Mouse (Mus musculus): ENCODE data around the gene Ank2.
"Not testable (repeated sequence)": the region's sequence is repeated elsewhere in the genome, so short reads cannot be mapped to it uniquely, and the experiment has no call there.

Ank2 gene

DNA sequence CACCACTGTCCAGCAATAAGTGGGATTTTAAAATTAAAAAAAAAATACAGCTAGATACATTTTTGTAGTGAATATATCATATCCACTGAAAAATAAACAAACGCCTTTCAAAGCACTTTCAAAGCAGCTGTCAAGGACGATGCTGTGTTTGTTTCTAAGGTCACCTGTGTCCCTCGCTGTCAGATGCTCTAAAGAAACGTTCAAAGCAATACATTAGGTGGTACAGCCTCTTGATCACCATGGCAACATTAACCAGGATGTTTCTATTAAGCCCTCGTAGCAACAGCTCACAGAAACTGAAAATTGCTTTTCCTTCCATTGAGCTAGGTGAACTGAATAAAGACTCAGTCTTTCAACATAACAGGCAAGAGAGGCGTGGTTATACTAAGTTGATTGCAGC lies 17.5 kb downstream of the Ank2 start:
- no peak for DNase-seq

DNA sequence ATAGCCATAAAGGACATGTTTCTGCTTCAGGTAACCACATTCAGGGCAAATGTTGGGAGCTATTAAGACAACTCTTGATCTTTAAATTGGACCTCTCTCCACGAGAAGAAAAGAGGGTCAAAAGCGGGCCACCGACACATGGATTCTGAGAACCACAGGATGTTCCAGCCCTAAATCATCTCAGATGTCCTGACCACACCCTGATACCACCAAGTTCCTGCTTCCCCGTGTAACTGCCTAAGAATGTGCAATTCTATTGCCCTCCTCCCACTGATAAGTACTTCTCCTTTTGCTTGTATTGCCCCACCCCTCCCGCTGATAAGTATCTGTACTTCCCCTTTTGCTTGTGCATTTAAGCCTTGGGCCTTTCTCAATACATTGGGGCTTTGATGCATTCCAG lies 18.8 kb downstream of the Ank2 start:
- DNase-seq, result not testable (repeated sequence)

DNA sequence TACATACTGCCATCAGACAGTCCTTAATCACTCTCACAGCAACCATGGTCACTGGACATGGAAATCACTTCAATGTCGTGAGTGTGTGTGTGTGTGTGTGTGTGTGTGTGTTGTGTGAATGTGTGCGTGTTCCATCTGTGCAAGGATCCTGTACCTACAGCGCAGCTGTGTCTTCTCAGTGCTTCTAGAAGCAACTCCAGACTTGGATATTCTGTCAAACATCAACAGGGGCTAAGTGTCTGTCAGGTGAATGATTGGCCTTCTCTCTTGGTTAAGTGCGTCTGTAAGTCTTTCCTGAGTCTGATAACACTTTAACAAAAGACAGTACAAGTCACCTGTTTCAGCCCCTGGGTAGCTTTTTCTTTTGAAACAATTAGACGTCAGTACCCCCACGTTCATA lies 25.0 kb downstream of the Ank2 start:
- DNase-seq, result no peak

DNA sequence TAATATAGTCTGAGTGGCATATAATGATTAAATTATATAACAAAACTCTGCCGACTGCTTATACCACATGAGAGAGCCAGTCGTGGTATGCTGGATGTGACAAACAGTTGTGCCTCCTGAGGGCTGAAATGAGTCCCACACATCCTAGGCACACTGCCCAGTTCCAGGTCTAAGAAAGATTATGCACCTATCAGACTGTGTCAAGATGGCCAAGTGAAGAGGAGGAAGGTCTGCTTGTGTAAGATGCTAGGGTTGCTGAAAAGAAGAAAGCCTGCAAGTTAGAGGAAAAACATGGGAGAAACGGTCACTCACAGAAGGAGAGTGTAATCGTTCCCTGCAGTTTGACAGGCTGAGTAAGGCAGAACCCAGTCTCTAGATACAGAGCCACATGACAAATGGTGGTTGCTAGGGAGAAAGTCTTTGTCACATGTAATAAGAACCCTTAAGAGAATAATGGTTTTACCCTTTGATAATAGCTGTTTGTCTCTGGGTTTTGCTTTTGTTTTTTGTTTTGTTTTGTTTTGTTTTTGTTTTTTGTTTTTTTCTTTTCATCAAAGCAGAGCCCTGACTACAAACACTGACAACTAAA lies 29.9 kb downstream of the Ank2 start:
- no peak for DNase-seq

DNA sequence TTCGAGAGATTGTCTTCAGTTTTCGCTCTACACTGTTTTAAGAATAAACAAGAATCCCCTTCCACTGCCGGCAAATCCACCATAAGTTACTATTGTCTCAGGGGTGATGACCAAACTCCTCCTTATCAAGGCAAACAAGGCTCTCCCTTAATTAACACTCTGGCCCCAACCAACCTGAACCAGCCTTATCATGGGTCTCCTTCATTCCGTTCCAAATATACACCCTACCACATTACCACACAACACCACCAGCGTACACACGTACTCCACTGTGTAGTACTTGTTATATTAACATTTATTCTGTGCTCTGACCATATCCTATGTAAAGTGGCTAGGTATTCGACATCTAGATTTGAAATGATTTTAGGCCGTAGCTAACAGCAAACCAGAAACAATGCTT lies 30.6 kb downstream of the Ank2 start:
- no peak for DNase-seq

DNA sequence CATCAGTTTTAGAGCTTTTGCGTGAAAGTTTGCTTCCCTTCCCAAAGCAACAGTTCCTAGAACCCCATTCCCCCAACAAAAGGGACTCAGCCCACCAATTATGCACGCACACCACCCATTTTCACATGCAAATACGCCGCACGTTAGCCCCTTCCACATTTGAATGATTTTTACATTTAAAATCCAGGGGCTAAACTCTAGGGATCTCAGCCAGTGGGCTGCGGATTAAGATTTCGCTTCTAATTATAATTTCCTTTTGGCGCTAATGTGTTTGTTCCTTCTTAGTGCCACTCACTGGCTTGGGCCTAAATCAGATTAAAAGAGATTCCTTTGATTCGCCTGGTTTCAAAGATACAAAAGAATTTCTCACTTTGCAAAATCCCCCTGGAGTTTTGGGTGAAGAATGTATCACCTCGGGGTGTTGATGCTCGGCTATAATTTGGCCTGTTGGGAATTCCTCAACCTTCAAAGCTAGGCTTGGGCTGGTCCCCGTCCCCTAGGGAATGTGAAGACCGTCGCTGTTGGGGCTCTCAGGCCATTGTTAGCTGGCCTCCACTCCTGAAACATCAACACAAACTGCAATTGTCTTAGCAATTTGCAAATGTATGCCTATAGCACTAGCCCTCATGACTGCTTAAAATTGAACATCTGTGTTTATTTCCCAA lies 35.2 kb downstream of the Ank2 start:
- DNase-seq, result no peak

DNA sequence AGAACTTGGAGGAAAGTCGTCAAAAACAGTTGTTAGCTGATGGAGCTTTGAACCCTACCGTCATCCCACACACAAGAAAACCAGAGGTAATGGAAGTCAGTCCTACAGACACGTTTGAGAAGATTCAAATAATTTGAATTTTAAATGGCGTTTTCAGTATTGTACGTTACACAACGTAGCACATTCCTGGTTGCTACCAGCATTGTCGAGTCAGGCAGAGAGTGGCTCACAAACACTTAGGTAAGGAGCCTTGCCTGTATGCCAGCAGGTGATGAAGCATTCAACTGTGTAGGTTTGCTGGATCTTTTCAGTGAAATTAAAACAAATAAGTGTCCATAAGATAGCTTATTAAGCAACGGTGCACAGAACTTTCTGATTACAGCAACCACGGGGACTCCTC lies 36.0 kb downstream of the Ank2 start:
- no peak for DNase-seq

DNA sequence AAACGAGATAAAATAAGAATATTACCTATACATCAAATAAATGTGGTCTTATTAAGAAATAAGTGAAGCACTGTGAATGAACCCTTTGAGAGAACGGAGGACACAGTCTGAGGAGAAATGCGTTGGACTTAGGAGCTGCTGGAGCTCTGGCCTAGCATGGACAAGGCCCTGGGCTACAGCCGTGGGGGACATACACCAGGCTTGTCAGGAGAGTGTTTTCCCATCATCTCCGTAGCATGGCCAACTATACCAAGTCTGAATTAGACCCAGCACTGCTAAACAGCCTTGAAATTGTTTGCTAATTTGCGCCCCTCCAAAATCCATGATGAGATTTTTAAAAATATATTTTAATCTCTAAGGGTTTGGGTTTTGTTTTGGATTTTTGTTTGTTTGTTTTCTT lies 36.7 kb downstream of the Ank2 start:
- no peak for DNase-seq

DNA sequence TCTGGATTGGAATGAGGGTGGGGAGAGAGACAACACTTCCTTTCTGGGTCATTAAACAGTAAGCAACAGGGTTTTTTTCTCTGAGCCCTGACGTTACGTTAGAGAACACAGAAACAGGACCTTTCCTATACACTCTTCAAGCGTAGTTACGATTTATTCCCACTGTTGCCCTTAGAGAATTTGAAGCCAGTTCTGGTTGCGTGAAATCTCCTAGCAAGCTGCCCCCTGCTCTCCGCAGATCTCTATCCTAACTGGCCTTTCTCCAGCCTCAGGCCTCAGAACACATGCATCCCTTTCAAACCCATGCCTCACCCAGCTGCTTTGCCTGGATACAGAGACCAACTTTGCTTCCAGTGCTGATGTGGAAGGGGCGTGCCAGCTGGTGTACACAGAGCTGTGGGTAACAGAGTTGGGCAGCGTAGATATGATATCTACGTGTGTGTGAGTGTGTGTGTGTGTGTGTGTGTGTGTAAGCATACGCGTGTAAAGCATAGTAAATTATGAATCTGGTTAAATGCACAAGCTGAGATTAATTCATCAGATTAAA lies 38.2 kb downstream of the Ank2 start:
- no peak for DNase-seq

DNA sequence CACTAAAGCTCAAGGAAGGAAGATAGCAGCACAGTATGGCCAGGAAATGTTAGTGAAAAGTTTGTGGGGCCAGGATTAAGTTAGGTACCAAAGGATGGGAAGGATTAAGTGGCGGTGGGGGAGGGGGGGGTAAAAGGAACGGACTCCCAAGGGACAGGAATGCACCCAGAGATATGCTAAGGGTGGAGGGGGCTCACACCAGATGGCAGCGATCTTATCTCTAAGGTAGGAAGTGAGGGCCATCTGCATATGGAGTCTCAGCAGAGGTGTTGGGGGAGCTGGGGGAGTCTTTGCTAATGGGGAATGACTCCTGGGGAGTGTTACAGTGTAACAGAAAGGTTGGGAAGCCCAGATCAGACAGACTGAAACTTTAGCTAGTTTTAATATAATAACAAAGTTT lies 39.3 kb downstream of the Ank2 start:
- DNase-seq, result no peak

DNA sequence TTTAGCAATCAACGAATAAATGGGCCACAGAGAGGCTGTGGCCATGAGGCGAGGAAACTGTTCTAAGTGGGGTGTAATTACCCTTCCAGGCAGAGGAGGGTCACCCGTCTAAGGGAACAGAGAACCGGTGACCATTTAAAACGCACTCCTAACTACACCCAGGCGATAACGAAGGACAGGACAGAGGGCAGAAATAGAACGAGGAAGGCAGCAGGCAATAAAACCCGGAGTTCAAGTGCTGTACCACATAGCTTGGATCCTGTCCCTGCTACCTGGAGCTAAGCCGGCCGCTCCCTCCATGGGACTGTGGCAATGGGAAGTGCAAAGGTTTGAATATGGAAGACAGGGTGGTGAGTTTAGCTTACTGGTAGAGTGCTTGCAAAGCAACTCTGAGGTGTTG lies 40.2 kb downstream of the Ank2 start:
- DNase-seq, result no peak

DNA sequence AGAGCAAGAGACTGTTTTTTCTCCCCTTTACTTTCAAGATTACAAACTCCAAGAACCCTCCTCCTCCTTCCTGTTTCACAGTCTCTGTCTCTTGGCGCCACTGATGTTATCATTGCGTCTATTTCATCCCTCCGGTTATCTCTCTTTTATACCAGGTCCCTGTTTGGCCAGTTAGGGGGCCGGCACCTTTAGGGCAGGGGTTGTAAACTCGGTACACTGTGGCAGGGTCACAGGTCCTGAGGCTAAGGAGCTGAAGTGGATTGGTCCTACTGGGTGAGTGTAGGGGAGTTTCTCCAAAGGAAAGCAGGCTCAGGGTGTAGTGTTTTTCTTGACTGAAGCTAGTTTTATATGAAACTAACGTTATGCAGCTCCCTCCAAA lies 40.7 kb downstream of the Ank2 start:
- DNase-seq, result no peak

DNA sequence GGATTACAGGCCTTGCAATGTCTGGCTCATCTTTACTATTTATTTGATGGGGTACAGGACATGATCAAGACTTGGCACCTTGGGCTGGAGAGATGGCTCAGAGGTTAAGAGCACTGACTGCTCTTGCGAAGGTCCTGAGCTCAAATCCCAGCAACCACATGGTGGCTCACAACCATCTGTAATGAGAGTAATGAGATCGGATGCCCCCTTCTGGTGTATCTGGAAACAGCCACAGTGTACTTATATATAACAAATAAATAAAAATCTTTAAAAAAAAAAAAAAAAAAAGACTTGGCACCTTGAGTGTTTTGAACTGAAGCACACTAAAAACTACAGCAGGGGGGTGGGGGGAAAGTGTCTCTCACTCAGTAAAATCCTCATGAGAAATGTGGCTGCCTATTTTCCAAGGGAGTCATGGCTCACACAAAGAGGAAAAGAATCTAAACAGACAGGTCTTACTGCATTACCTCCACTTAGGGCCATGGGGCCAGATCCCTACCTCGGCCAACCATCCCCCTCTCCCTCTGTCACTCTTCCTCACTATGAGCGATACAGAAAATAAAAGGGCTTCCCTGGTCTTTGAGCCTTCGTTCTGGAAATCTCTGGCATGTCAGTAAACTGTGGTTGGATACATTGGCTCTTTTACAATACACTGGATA lies 41.3 kb downstream of the Ank2 start:
- DNase-seq, result no peak

DNA sequence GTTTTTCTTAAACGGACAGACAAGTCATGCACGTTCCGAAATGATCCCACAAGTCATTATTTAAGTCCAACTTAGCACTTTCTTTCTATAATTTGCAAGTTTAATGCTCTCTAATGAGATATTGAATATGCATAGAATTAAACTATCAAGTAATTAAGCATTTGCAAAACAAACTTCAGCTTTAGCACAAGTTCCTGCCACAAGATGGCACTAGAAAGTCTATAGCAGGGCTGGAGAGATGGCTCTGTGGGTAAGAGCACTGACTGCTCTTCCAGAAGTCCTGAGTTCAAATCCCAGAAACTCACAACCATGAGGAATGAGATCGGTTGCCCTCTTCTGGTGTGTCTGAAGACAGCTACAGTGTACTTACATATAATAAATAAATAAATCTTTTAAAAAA lies 45.4 kb downstream of the Ank2 start:
- peak; percentile 25 for DNase-seq

DNA sequence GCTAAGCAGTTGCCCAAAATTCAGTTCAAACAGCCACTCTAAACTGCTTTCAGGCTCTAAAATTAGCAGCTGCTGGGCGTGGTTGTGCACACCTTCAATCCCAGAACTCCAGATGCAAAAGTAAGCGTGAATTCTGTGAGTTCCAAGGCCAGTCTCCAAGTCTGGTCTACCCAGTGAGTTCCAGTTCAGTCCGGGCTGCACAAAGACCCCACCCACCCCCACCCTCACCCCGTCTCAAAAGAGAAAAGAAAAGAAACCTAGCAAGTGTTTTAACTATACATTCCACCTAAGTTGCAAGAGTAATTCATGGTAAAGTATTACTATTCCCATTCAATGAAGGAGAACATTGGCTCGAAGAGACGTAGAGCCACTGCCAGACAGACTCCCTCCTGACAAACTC lies 45.9 kb downstream of the Ank2 start:
- no peak for DNase-seq

DNA sequence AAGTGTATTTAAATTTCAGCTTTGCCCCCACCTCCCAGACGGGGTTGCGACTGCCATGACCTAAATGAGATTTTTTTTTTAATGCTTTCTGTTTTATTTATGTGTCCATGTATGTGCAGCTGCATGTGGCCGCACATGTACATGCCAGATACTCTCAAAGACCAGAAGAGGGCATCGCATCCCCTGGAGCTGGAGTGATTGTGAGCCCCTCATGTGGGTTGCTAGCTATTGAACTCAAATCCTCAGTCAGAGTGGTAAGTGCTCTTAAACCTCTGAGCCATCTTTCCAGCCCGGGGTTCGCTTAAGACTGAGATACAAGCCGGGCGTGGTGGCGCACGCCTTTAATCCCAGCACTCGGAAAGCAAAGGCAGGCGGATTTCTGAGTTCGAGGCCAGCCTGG lies 46.9 kb downstream of the Ank2 start:
- DNase-seq, result no peak

DNA sequence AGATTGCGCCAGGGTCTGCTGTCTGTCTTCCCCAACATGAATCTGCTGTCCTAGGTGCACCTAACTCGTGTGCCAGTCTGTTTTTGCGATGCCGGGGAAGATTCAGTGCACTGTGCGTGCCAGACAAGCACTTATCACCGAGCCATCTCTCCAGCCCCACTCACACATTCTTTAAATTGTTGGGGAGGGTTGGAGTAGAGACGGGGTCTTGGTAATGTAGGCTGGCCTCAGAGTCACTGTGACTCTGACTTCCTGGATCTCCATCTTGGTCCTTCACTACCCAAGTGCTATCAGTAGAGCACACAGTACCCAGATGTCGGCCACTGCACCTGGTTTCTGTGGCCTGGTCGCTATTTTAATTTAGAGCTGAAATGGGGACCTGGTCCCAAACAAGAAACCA lies 47.4 kb downstream of the Ank2 start:
- no peak for DNase-seq

DNA sequence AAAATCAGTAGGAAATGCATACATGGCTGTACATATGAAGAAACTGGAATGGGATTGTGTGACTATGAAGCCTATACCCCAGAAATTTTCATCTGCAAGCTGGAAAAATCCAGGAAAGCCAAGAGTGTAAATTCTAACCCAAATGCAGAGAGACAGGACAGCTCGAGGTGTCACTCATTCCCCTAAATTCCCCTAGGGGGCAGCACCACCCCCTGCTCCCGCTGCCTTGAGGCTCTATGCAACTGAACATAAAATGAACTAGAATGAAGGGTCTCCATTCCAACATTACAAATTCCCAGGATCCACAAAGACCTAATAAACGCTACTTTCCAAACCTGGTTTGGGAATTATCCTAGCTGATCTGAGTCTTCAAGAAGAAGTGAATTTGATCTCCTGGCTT lies 48.1 kb downstream of the Ank2 start:
- DNase-seq, result peak; percentile 40

DNA sequence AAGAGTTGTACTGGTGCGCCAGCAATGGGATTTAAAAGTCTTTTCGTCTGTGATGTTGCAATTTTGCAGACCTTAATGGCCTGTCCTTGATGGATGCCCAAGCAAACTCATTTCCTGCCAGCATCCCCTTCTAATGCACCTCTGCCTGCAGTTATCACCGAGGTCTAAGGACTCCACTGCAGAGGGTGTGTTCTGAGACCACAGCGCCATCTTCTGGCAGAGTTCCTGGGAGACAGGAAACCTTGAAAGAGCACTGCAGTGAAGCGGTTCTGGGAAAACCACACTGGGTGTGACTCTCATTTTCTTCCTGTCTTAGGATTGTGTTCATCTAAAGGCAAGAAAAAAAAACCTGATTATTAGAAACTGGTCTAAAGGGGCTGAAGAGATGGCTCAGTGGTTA lies 53.0 kb downstream of the Ank2 start:
- peak; percentile 71 for DNase-seq

DNA sequence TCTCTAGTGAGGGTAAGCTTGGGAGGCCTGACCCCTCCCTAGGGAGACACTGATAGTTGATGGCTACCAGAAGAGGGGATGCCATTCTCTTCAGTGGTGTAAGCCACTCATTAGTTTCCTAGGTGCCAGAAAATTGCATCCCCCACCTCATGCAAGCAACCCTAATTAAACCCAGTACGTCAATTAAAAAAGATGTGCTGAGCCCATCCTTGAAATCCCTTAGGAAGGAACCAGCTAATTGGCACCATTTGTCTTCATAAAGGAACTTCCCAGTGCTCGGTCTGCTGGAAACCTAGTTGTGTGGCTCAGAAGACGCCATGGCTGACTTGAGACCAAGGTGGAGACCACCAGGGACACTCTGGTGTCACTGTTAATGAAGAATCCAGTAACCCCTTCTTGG lies 65.9 kb downstream of the Ank2 start:
- DNase-seq, result no peak

DNA sequence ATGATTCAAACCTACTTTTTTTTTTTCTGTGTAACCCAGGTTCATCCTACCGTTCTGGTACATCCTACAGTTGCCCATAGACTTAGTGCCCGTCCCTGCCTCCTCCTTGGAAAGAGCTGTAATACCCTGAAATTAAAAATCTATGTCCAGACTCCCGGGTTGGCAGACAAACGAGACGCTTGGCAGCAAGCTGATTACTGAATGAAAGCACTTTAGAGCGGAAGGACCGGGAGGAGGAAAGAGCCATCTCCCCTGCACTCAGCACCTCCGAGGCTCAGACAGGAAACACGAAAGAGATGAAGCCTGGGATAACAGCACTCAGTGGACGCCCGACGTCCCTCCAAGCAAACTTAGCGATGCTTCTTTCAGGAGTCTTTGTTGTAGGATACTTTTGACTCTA lies 69.3 kb downstream of the Ank2 start:
- no peak for DNase-seq

DNA sequence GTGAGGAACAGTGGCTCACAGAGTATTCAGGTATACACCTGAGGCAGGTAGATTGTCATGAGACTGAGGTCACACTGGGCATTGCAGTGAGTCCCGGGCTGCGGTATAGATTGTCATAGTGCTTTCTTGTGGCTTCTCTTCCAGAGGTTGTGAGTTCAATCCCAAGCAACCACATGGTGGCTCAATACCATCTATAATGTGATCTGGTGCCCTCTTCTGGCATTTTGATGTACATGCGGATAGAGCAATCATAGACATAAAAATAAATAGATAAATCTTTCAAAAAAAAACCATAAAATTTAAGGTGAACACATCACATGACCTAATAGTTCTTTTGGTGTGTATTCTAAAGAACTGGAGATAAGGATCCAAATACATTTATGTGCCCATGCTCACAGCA lies 70.6 kb downstream of the Ank2 start:
- DNase-seq, result no peak

DNA sequence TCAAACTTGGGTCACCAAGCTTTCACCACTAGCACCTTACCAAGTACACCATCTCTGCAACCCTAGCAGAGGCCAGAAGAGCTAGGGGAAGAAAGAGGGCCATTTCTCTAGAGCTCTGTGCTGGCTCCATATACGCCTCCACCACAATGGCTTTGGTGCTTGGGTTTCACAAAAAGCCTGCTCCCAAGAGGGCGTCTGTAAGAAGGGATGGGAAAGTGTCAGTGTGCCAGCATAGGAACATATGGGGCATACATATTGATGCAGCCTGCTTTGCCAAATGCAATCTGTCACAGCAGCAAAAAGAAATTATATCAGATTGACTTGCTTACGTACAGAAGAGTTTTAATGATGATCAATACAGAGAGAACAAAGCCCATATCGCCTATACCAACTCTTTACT lies 82.2 kb downstream of the Ank2 start:
- no peak for DNase-seq

DNA sequence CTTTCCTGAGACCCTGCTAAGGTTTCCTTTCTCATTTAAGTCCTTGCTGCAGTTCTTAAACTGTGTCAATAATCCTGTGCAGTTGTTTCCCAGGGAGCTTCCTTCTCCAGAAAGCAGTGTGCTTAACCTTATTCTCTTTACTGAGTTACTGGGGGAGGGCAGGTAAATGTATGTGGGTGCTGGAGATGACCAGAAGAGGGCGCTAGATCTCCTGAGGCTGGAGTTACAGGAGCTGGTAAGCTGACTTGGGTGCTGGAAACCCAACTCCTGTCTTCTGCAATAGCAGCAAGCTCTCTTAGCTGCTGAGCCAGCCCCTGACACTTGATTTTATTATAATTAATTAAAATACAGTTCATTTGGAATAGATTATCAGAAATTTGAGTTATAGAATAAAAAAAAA lies 84.7 kb downstream of the Ank2 start:
- no peak for DNase-seq

Data from lung, postnatal 10 days (tissue).